Mouse (Mus musculus): ENCODE data around the gene Miox. TPM values are rescaled to one million over a fixed set of nuclear protein-coding genes. Genes with fewer than 3 reads are reported as not detected.

Gene Miox
- polyA plus RNA-seq (2015; fragmentation: Nextera tagmentation; extraction: Ambion mirVana), result not detected in 2 replicates

DNA sequence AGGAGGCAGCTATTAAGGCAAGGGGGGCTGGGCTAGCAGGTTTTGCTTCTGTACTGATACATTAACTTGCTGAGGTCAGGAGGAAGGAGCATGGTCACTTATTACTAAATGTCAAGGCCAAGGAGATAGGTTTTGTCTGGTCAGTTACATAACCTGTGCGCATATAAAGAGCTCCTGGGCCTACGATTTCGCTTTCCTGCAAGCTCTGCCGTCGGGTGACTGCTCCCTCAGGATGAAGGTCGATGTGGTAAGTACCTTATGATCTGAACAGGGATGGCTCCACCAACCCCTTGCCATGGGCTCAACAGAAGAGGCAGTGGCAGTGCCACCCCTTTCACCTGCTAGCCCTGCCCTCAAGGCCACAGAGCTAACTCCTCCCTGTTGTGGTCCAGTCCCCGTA lies at the start of gene Miox:
Gene Miox (plus strand): TSS at position 128 of the 400 bp plus-strand sequence.

DNA sequence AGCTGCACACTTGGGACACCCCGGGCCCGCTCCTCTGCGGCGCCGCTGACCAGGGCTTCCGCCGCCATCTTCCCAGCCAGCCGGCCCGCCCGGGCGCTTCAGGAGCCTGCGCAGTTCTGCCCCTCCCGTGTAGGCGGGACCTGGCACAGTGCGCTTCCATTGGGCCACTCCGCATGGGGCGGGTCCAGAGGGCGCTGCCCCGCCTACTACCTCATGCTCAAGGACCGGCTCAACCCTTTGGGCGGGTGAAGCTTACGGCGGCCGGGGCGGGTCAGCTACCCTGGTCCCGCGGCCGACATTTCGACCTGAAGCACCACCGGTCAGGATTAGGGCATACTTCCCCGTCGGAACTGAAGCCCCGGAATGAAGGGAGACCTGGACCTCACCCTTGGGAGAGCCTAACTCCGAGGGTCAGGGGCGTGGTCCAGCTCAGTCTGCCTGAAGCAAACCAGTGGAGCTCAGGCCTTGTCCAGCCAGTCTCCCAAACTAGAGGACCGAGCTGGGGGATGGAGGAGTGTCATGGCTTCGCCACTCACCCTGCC lies 18.9 kb upstream of the Miox start, which contains the start of gene Sbf1:
Gene Sbf1 (minus strand): TSS at position 122 of the 542 bp plus-strand sequence.

DNA sequence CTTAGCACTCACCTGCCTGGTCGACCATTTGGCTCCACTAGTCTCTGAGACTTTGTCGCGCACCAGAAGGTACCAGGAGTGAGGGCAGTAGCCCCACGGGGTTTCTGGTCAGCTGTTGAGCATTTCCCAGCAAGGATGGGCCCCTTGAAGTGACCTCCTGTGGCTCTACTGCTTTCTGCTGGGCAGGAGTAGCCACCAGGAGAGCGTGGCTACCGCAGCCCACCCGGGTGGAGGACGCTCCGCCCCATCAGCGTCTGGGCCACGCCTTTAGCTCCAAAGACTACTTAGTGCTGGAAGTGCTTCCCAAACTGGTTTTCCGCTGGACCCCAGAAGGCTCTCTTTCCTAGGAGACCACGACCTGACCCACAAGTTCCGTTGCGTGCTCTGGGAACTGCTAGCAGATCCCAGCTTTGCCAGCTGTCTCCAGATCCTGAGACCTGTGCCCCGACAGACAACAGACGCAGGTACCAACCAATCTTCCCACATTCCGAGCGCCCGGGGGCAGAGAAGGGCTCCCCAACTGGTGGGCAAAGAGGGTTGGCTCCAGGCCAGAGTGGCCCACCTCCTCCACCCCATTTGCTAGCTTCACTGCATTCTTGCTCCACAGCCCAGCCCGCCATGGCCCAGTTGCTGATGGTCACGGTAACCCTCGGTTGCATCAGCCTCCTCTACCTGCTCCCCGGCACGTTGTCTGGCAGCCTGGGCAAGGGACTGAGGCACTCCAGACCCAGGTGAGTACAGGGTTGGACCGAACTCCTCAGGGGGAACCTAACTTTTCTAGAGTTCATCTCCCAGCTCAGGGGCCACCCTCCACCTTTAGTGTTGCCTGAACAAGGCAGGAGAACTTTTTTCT lies 11.3 kb upstream of the Miox start, which contains the start of gene Adm2:
Gene Adm2 (plus strand): TSS at position 51 of the 853 bp plus-strand sequence.

DNA sequence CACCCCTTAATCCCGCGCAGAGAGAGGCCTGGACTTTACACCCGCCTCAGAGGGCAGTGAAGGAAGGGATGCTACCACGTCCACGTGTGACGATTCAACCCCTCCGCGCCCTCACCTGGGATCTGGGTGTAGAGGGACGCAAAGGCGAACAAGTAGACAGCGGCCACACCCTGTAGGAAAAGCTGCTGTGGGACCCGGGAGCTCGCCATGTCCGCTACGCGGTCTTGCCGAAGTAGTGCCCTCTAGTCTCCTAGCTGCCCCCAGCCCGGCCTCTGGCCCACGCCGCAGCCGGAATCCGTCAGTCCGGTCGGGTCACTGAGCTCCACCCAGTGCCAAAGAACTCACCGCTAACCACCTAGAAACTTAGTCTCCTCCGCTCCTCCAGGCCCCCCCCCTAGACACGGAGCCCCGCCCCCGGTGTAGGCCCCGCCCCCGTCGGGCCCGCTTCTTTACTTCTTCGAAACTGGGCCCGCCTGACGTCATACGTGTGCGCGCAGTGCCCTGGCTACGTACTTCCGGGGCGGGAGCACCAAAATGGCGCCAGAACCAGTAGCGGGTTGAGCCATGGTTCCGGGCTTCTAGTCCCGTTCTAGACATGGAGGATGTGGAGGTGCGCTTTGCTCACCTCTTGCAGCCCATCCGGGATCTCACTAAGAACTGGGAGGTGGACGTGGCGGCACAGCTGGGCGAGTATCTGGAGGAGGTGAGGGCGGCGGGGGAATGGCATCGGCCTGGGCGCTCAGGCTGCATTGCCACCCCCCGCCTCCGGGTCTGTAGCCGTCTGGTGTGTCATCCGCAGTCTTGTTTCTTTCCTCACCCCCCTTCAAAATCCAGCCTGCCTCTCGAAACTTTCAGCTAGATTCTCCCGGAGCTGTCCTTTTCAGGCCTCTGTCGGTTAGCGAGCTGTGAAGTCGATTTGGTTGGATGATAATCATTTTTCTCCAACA lies 21.3 kb downstream of the Miox start, which contains the start of the genes Lmf2 and Ncaph2:
Gene Lmf2 (minus strand): TSS at position 419 of the 947 bp plus-strand sequence.
Gene Ncaph2 (plus strand): TSS at position 479 of the 947 bp plus-strand sequence.

DNA sequence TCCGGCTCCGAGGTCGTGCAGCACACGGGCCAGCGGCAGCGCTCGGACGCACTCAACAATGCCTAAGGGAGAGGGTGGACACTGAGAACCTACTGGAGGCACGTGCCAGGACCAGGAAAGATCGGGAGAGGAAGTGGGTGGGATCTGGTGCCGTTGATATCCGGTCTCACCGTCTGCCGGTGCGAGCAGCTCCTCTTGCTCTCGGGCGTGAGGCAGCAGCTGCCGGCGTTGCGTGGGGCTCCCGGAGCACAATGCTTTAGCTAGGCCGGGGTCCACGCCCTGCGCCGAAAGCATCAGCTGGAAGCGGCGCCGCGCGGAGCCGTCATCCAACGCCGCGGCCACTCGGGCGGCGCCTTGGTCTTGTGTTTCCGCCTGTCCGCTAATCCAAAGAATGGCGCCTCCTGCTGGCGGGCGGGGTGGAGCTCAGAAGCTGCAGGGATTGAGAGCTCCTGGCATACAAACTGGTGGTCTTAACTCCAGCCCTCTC lies 39.6 kb downstream of the Miox start, which contains the start of gene Sco2:
Gene Sco2 (minus strand): TSS at position 85 of the 487 bp plus-strand sequence.

DNA sequence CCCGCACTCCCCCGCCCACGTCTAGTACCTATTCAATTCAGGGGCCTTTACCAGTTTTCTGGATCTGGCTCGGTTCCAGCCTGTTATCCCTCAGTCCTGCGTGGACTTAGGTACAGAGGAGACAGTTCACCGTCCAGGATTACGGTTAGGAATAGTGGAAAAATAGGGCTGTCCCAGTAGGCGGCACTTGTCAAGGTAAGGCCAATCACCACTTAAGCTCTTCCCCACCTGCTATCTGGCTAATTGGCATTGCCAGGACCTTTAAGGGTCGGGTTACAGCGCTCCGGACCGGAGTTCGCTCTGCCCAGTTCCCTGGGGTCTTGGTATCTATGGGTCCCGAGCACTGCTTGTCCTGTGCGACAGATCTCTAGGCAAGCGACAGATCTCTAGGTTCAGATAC lies 42.8 kb downstream of the Miox start, which contains the start of gene Tymp:
Gene Tymp (minus strand): TSS at position 83 of the 400 bp plus-strand sequence.

DNA sequence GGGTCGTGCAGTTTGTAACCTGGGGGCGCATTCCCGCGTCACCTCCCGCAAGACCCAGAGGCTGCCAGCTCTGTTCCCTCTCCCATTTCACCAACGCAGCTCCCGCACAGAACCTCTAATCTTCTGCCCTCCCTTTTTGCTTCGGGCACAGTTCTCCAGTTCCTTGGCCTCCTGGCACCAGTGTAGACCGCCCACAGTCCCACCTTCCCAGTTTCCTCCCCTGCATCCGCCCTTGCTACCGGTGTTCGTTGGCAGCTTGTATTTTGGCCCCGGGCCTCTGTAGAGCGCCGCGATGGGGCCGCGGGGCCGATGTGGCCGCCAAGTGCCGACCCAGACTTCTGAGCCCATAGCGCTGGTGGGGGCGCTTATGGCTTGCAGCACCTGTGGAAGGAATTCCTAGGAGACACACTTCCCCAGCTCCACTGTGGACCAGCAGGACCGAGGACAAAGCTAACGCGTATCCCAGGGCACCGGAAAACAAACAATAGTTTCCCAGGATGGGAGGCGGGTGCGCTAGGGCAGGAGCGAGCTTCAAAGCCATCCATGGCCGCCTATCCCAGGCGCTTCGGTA lies 44.7 kb downstream of the Miox start, which contains the start of gene Odf3b:
Gene Odf3b (minus strand): TSS at position 452 of the 571 bp plus-strand sequence.

DNA sequence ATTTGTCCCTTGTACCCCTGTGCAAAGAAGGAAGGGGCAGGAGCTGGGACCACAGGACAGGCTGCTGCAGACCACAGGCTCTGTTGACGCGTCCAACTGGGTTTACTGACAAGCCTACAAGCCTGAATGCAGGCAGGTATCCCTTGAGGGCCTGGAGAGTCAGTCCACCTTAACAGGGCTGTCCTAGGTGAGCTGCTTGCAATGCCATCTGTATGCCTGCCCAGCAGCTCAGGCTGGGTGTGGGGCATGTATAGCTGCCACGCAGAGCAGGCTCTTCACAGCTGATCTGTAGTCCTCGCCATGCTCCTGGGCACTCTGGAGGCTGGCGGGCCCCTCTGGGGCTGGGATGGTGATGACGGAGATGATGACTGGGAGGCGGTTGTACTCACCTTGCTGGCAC lies 50.4 kb downstream of the Miox start, which contains the start of gene Klhdc7b:
Gene Klhdc7b (plus strand): TSS at position 301 of the 400 bp plus-strand sequence.

Small RNA genes within 50 kb of the gene (microRNA-seq; reads per million reads assigned to microRNA genes)
- not detected for gene Mir6959

Other genes with a start within 250 kb of the Miox start
- gene Selenoo, start 245.3 kb upstream of the Miox start, polyA plus RNA-seq (2015; fragmentation: Nextera tagmentation; extraction: Ambion mirVana), result 21.0 and 22.3 TPM in 2 replicates
- gene Tubgcp6, start 211.3 kb upstream of the Miox start, polyA plus RNA-seq (2015; fragmentation: Nextera tagmentation; extraction: Ambion mirVana), result 8.1 and 13.9 TPM in 2 replicates
- 19.1 and 23.8 TPM in 2 replicates for gene Hdac10, start 205.7 kb upstream of the Miox start, polyA plus RNA-seq (2015; fragmentation: Nextera tagmentation; extraction: Ambion mirVana)
- 4.0 and 5.5 TPM in 2 replicates for gene Mapk12, start 193.7 kb upstream of the Miox start, polyA plus RNA-seq (2015; fragmentation: Nextera tagmentation; extraction: Ambion mirVana)
- 12.0 and 15.0 TPM in 2 replicates for gene Mapk11, start 184.8 kb upstream of the Miox start, polyA plus RNA-seq (2015; fragmentation: Nextera tagmentation; extraction: Ambion mirVana)
- 40.8 and 51.5 TPM in 2 replicates for gene Plxnb2, start 153.6 kb upstream of the Miox start, polyA plus RNA-seq (2015; fragmentation: Nextera tagmentation; extraction: Ambion mirVana)
- 58.4 and 74.1 TPM in 2 replicates for gene Dennd6b, start 137.9 kb upstream of the Miox start, polyA plus RNA-seq (2015; fragmentation: Nextera tagmentation; extraction: Ambion mirVana)
- gene Ppp6r2, start 122.8 kb upstream of the Miox start, polyA plus RNA-seq (2015; fragmentation: Nextera tagmentation; extraction: Ambion mirVana), result 65.8 and 68.3 TPM in 2 replicates
- 74.8 and 96.2 TPM in 2 replicates for gene Sbf1, start 19.1 kb upstream of the Miox start, polyA plus RNA-seq (2015; fragmentation: Nextera tagmentation; extraction: Ambion mirVana)
- gene Adm2, start 11.7 kb upstream of the Miox start, polyA plus RNA-seq (2015; fragmentation: Nextera tagmentation; extraction: Ambion mirVana), result not detected in 2 replicates
- gene Lmf2, start 21.3 kb downstream of the Miox start, polyA plus RNA-seq (2015; fragmentation: Nextera tagmentation; extraction: Ambion mirVana), result 28.3 and 29.6 TPM in 2 replicates
- gene Ncaph2, start 21.3 kb downstream of the Miox start, polyA plus RNA-seq (2015; fragmentation: Nextera tagmentation; extraction: Ambion mirVana), result 76.3 and 87.7 TPM in 2 replicates
- gene Sco2, start 39.4 kb downstream of the Miox start, polyA plus RNA-seq (2015; fragmentation: Nextera tagmentation; extraction: Ambion mirVana), result 22.7 and 27.6 TPM in 2 replicates
- gene Tymp, start 42.6 kb downstream of the Miox start, polyA plus RNA-seq (2015; fragmentation: Nextera tagmentation; extraction: Ambion mirVana), result 1.7 and 3.0 TPM in 2 replicates
- 9.3 and 9.6 TPM in 2 replicates for gene Odf3b, start 44.9 kb downstream of the Miox start, polyA plus RNA-seq (2015; fragmentation: Nextera tagmentation; extraction: Ambion mirVana)
- 0.06 TPM in 1 of 2 replicates, not detected in the other for gene Klhdc7b, start 50.5 kb downstream of the Miox start, polyA plus RNA-seq (2015; fragmentation: Nextera tagmentation; extraction: Ambion mirVana)
- not detected in 2 replicates for gene Syce3, start 76.1 kb downstream of the Miox start, polyA plus RNA-seq (2015; fragmentation: Nextera tagmentation; extraction: Ambion mirVana)
- 1.5 and 1.7 TPM in 2 replicates for gene Cpt1b, start 91.5 kb downstream of the Miox start, polyA plus RNA-seq (2015; fragmentation: Nextera tagmentation; extraction: Ambion mirVana)
- 4.9 and 6.1 TPM in 2 replicates for gene C730034F03Rik, start 95.2 kb downstream of the Miox start, polyA plus RNA-seq (2015; fragmentation: Nextera tagmentation; extraction: Ambion mirVana)
- not detected in 2 replicates for gene Gm44502, start 95.3 kb downstream of the Miox start, polyA plus RNA-seq (2015; fragmentation: Nextera tagmentation; extraction: Ambion mirVana)
- gene Chkb, start 95.5 kb downstream of the Miox start, polyA plus RNA-seq (2015; fragmentation: Nextera tagmentation; extraction: Ambion mirVana), result 86.6 and 91.5 TPM in 2 replicates
- 67.5 and 73.2 TPM in 2 replicates for gene Mapk8ip2, start 119.5 kb downstream of the Miox start, polyA plus RNA-seq (2015; fragmentation: Nextera tagmentation; extraction: Ambion mirVana)
- 26.3 and 32.1 TPM in 2 replicates for gene Arsa, start 143.0 kb downstream of the Miox start, polyA plus RNA-seq (2015; fragmentation: Nextera tagmentation; extraction: Ambion mirVana)
- 8.5 and 10.7 TPM in 2 replicates for gene Shank3, start 165.2 kb downstream of the Miox start, polyA plus RNA-seq (2015; fragmentation: Nextera tagmentation; extraction: Ambion mirVana)
- gene Acr, start 233.9 kb downstream of the Miox start, polyA plus RNA-seq (2015; fragmentation: Nextera tagmentation; extraction: Ambion mirVana), result 1.1 and 1.9 TPM in 2 replicates

Data from neural tube, postnatal 0 days (tissue).